Mouse (Mus musculus): ENCODE data around the gene Fam189b.

The Fam189b gene

GRCm38 (mm10) chr3:89183058-89183958, at the start of gene Fam189b:
TSS of gene Fam189b (plus strand) at chr3:89183143.
- 6% methylated on average over 39 of the region's 39 CpGs for WGBS

GRCm38 (mm10) chr3:89133752-89134151, 49.2 kb upstream of the Fam189b start:
- WGBS, result 89% methylated on average over 1 of the region's 1 CpGs

- 77% methylated on average over 3 of the region's 3 CpGs for WGBS
These were observed 47.0 kb upstream of the Fam189b start, which contains the start of gene Pklr for GRCm38 (mm10) chr3:89135958-89136357. TSS of gene Pklr (plus strand) at chr3:89136142.

- WGBS, result 63% methylated on average over 9 of the region's 9 CpGs
These were observed 46.6 kb upstream of the Fam189b start for GRCm38 (mm10) chr3:89136365-89136764.

GRCm38 (mm10) chr3:89144821-89145220, 38.1 kb upstream of the Fam189b start:
- 79% methylated on average over 10 of the region's 10 CpGs for WGBS

- 51% methylated on average over 8 of the region's 8 CpGs for WGBS
These were observed 37.4 kb upstream of the Fam189b start for GRCm38 (mm10) chr3:89145566-89145965.

GRCm38 (mm10) chr3:89147101-89147978, 35.6 kb upstream of the Fam189b start:
- 56% methylated on average over 26 of the region's 26 CpGs for WGBS

GRCm38 (mm10) chr3:89147979-89148311, 35.0 kb upstream of the Fam189b start:
- WGBS, result 46% methylated on average over 15 of the region's 15 CpGs

GRCm38 (mm10) chr3:89148567-89148966, 34.4 kb upstream of the Fam189b start:
- 90% methylated on average over 14 of the region's 14 CpGs for WGBS

- 74% methylated on average over 17 of the region's 17 CpGs for WGBS
These were observed 30.7 kb upstream of the Fam189b start for GRCm38 (mm10) chr3:89152084-89152835.

- WGBS, result 85% methylated on average over 8 of the region's 8 CpGs
These were observed 26.0 kb upstream of the Fam189b start for GRCm38 (mm10) chr3:89156951-89157350.

GRCm38 (mm10) chr3:89158651-89159050, 24.3 kb upstream of the Fam189b start:
- 15% methylated on average over 7 of the region's 7 CpGs for WGBS

- WGBS, result 3% methylated on average over 13 of the region's 13 CpGs
These were observed 23.7 kb upstream of the Fam189b start for GRCm38 (mm10) chr3:89159211-89159610.

- WGBS, result 1% methylated on average over 64 of the region's 66 CpGs
These were observed 23.2 kb upstream of the Fam189b start, which contains the start of gene Hcn3 for GRCm38 (mm10) chr3:89159616-89160344. TSS of gene Hcn3 (minus strand) at chr3:89160196.

- WGBS, result 81% methylated on average over 4 of the region's 4 CpGs
These were observed 21.2 kb upstream of the Fam189b start for GRCm38 (mm10) chr3:89161786-89162185.

- 80% methylated on average over 1 of the region's 1 CpGs for WGBS
These were observed 19.8 kb upstream of the Fam189b start for GRCm38 (mm10) chr3:89163123-89163522.

- 66% methylated on average over 5 of the region's 5 CpGs for WGBS
These were observed 19.2 kb upstream of the Fam189b start for GRCm38 (mm10) chr3:89163643-89164245.

GRCm38 (mm10) chr3:89164506-89165267, 18.3 kb upstream of the Fam189b start, which contains the start of gene Clk2:
TSS of gene Clk2 (plus strand) at chr3:89164795.
- under 1% methylated on average over 74 of the region's 79 CpGs for WGBS

GRCm38 (mm10) chr3:89165268-89165870, 17.6 kb upstream of the Fam189b start:
- 16% methylated on average over 12 of the region's 12 CpGs for WGBS

All from cerebral cortex, adult 2 months (tissue).